Mouse (Mus musculus) heart, adult 2 months (tissue): ENCODE measurements around the gene Zfp800. TPM values are rescaled to one million over a fixed set of nuclear protein-coding genes. Genes with fewer than 3 reads are reported as not detected.

Experiments used
- DNase-seq, 2 experiments: peaks; one replicate each; pipeline ENCODE4 v3.0.0; 2021
- H3K27ac ChIP-seq: fragments of 200-600 bp; 2 replicates; pipeline ENCODE4 v1.8.1; 2022
- H3K27me3 ChIP-seq: fragments of 200-500 bp; 2 replicates; pipeline ENCODE4 v1.6.1; 2012; ENCODE audit warnings: mild to moderate bottlenecking, low read length, inconsistent platforms, mixed read lengths; ENCODE audit not compliant: control insufficient read depth, insufficient read depth
- H3K36me3 ChIP-seq: fragments of 200-500 bp; 2 replicates; pipeline ENCODE4 v1.6.1; 2012; ENCODE audit warnings: low read length, inconsistent platforms; ENCODE audit not compliant: control insufficient read depth, insufficient read depth
- H3K4me1 ChIP-seq: fragments of 200-500 bp; 2 replicates; pipeline ENCODE4 v1.6.1; 2011; ENCODE audit warnings: low read length; ENCODE audit not compliant: control insufficient read depth, insufficient read depth
- H3K4me3 ChIP-seq: fragments of 200-600 bp; 2 replicates; pipeline ENCODE4 v1.8.1; 2022
- H3K79me2 ChIP-seq: fragments of 200-500 bp; replicated peaks from 2 replicates; pipeline ENCODE4 v1.6.1; 2012; ENCODE audit warnings: mild to moderate bottlenecking, inconsistent platforms, low read length, moderate library complexity, mixed read lengths; ENCODE audit not compliant: control insufficient read depth, insufficient read depth
- H3K9ac ChIP-seq: fragments of 200-500 bp; 2 replicates; pipeline ENCODE4 v1.6.1; 2012; ENCODE audit warnings: low read depth, mild to moderate bottlenecking, control low read depth, inconsistent platforms, low read length, mixed read lengths
- CTCF ChIP-seq: fragments of 200-600 bp; IDR thresholded peaks from 2 replicates; pipeline ENCODE4 v1.8.1; 2022; ENCODE audit warnings: antibody characterized with exemption, mild to moderate bottlenecking, moderate library complexity
- EP300 ChIP-seq: fragments of 200-500 bp; IDR thresholded peaks from 2 replicates; pipeline ENCODE4 v1.6.1; 2011; ENCODE audit warnings: low read depth, low read length, control low read depth; ENCODE audit not compliant: insufficient read depth
- POLR2A ChIP-seq: fragments of 200-500 bp; IDR thresholded peaks from 2 replicates; pipeline ENCODE4 v1.6.1; 2011; ENCODE audit warnings: mild to moderate bottlenecking, low read depth, low read length, control low read depth; ENCODE audit not compliant: insufficient read depth
- WGBS: fragments of 180-500 bp; shearing (Covaris S2); methylation state at CpG from one replicate; pipeline ENCODE4 v1.1.7; 2018; 5-methylcytosine and 5-hydroxymethylcytosine counted together
- intact Hi-C: fragments of 180-260 bp; cut with DNase I; formaldehyde crosslinking; loops from one replicate; pipeline ENCODE4 v1.15.1; 2025
- polyA plus RNA-seq: library from polyadenylated mRNA; depleted of rRNA; stranded (reverse); fragments of >200 nt; gene quantifications from 2 replicates; pipeline ENCODE4 v1.2.3, GENCODE M21; 2012
- total RNA-seq, 2 experiments: library from RNA; stranded (reverse); gene quantifications; 2 replicates each; pipeline ENCODE4 v1.2.3; 2021

Gene Zfp800
- total and polyA plus RNA-seq, 3 experiments, result 1.6 to 11.2 (median 9.7) TPM

- Histone ChIP-seq H3K4me3 (no peak overlapping the region), H3K27me3 (no peaks in the 10 kb centered on the region), H3K27ac (no peak overlapping the region), H3K4me1 (no peaks in the 10 kb centered on the region), H3K79me2 (no peaks in the 10 kb centered on the region), H3K36me3 (no peaks in the 10 kb centered on the region), H3K9ac (no peak overlapping the region)
- TF ChIP-seq POLR2A (no peak), EP300 (no peak), CTCF (no peak)
- no peak for DNase-seq
- 61% methylated on average over 6 of the region's 6 CpGs for WGBS
- intact Hi-C loops, result no loop called here
Measured at GRCm38 (mm10) chr6:28329815-28330214, 68.0 kb downstream of the Zfp800 start.

DNA sequence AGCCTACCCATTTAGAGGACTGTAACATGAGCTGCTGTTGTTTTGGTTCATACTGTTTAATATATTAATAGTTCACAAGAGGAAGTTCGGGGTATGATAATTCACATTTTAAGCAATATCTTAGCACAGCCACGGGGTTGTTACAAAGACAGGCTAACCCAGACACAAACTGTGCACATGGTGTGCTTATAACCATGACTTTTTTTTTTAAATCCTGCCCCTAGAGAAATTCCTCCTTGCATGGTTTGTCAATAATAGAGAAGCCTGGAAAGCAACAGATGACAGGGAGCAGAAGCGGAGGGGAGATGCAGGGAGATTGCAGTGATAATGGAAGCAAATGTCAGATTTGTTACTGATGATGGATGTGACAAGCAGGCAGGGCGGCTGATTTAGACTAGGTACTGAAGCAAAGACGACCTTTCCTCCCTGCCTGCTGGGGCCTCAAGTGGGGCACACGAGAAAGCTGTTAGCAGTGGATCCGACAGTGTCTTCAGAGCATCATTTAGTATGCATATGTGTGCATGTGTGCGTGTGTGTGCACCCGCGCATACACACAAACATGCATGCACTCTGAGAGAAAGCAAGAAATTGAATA, 68.7 kb downstream of the Zfp800 start:
- no peak overlapping the region for H3K4me3 ChIP-seq
- intact Hi-C loops, result no loop called here
- no peak overlapping the region for H3K27ac ChIP-seq
- no peaks in the 10 kb centered on the region for H3K27me3 ChIP-seq
- no peak for DNase-seq
- no peak overlapping the region for H3K9ac ChIP-seq
- 65% methylated on average over 10 of the region's 10 CpGs for WGBS
- H3K36me3 ChIP-seq, result no peaks in the 10 kb centered on the region
- no peaks in the 10 kb centered on the region for H3K4me1 ChIP-seq
- TF ChIP-seq CTCF (no peak), EP300 (no peak), POLR2A (no peak)
- H3K79me2 ChIP-seq, result no peaks in the 10 kb centered on the region

DNA sequence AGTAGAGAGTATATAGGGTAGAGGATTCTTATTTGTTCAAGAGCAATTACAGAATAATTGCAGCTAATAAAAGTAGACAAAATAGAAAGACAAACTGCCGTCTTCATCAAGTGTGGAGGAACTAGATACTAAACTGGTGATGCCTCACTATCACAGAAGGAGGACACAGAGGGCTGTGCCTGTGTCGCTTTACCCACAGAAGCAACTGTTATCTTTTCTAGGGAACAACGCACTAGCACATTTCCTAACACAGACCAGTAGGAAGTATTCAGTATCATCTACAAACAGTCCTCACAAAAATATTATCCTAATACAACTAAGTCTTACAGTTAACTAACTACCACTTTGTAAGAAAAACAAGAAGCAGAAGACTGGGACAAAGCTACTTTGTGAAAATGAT, 71.1 kb downstream of the Zfp800 start:
- Histone ChIP-seq H3K27me3 (no peaks in the 10 kb centered on the region), H3K9ac (no peak overlapping the region), H3K4me1 (no peaks in the 10 kb centered on the region), H3K27ac (no peak overlapping the region), H3K79me2 (no peaks in the 10 kb centered on the region), H3K4me3 (no peak overlapping the region), H3K36me3 (no peaks in the 10 kb centered on the region)
- DNase-seq, result no peak
- TF ChIP-seq POLR2A (no peak), CTCF (no peak), EP300 (no peak)
- 74% methylated on average over 3 of the region's 3 CpGs for WGBS
- intact Hi-C loops, result no loop called here

- Histone ChIP-seq H3K79me2 (no peaks in the 10 kb centered on the region), H3K27ac (no peak overlapping the region), H3K4me1 (no peaks in the 10 kb centered on the region), H3K9ac (no peak overlapping the region), H3K36me3 (no peaks in the 10 kb centered on the region), H3K4me3 (no peak overlapping the region), H3K27me3 (no peaks in the 10 kb centered on the region)
- 70% methylated on average over 7 of the region's 7 CpGs for WGBS
- no peak for DNase-seq
- TF ChIP-seq CTCF (no peak), POLR2A (no peak), EP300 (no peak)
- intact Hi-C loops, result no loop called here
Measured at GRCm38 (mm10) chr6:28322399-28322798, 75.4 kb downstream of the Zfp800 start.

- intact Hi-C loops, result loop anchor here (10.0 kb wide), 1 partner anchor 705 kb away; no protein-coding TSS in a partner anchor
- no peaks in the 10 kb centered on the region for H3K79me2 ChIP-seq
- no peak overlapping the region for H3K9ac ChIP-seq
- TF ChIP-seq CTCF (no peak), EP300 (no peak), POLR2A (no peak)
- DNase-seq, result peak in 1 of 2 experiments; percentile 6
- WGBS, result 73% methylated on average over 13 of the region's 13 CpGs
- no peak overlapping the region for H3K27ac ChIP-seq
- H3K4me3 ChIP-seq, result no peak overlapping the region
- no peaks in the 10 kb centered on the region for H3K27me3 ChIP-seq
- H3K36me3 ChIP-seq, result no peaks in the 10 kb centered on the region
- no peaks in the 10 kb centered on the region for H3K4me1 ChIP-seq
Measured at GRCm38 (mm10) chr6:28319648-28320270, 78.0 kb downstream of the Zfp800 start.

- Histone ChIP-seq H3K36me3 (no peaks in the 10 kb centered on the region), H3K4me3 (no peak overlapping the region), H3K9ac (no peak overlapping the region), H3K4me1 (no peaks in the 10 kb centered on the region), H3K27me3 (no peaks in the 10 kb centered on the region), H3K27ac (no peak overlapping the region), H3K79me2 (no peaks in the 10 kb centered on the region)
- intact Hi-C loops, result loop anchor here (10.0 kb wide), 1 partner anchor 706 kb away; no protein-coding TSS in a partner anchor
- no peak for TF ChIP-seq POLR2A
- TF ChIP-seq EP300, result no peak
- no peak for TF ChIP-seq CTCF
- 77% methylated on average over 13 of the region's 13 CpGs for WGBS
- DNase-seq, result no peak
Measured at GRCm38 (mm10) chr6:28318820-28319573, 78.8 kb downstream of the Zfp800 start.
